Mouse (Mus musculus): ENCODE measurements around the gene Gm5678. TPM values are rescaled to one million over a fixed set of nuclear protein-coding genes. Genes with fewer than 3 reads are reported as not detected.
"Not testable (repeated sequence)": the region's sequence is repeated elsewhere in the genome, so short reads cannot be mapped to it uniquely, and the experiment has no call there.

Gene Gm5678
- total RNA-seq, 1 experiment from 2014 or later = not detected

GRCm38 (mm10) chr16:93605553-93605952 lies 22.3 kb upstream of the Gm5678 start, which contains the start of gene Cbr1:
TSS of gene Cbr1 (plus strand) at chr16:93605853.
- no peak for ATAC-seq (replicated peaks; ENCODE audit: insufficient number of reproducible peaks, low FRiP score, low TSS enrichment, poor library complexity, severe bottlenecking)

- ATAC-seq (replicated peaks; ENCODE audit: insufficient number of reproducible peaks, low FRiP score, low TSS enrichment, poor library complexity, severe bottlenecking) = no peak
These were observed 21.8 kb upstream of the Gm5678 start for GRCm38 (mm10) chr16:93606146-93606545.

GRCm38 (mm10) chr16:93607669-93608101 lies 20.2 kb upstream of the Gm5678 start:
- ATAC-seq (replicated peaks; ENCODE audit: insufficient number of reproducible peaks, low FRiP score, low TSS enrichment, poor library complexity, severe bottlenecking) = peak; percentile 62

GRCm38 (mm10) chr16:93608731-93609130 lies 19.2 kb upstream of the Gm5678 start:
- no peak for ATAC-seq (replicated peaks; ENCODE audit: insufficient number of reproducible peaks, low FRiP score, low TSS enrichment, poor library complexity, severe bottlenecking)

- ATAC-seq (replicated peaks; ENCODE audit: insufficient number of reproducible peaks, low FRiP score, low TSS enrichment, poor library complexity, severe bottlenecking) = no peak
These were observed 18.1 kb upstream of the Gm5678 start for GRCm38 (mm10) chr16:93609796-93610195.

GRCm38 (mm10) chr16:93610961-93611360 lies 16.9 kb upstream of the Gm5678 start:
- no peak for ATAC-seq (replicated peaks; ENCODE audit: insufficient number of reproducible peaks, low FRiP score, low TSS enrichment, poor library complexity, severe bottlenecking)

GRCm38 (mm10) chr16:93615118-93615870 lies 12.6 kb upstream of the Gm5678 start:
- peak; percentile 94 for ATAC-seq (replicated peaks; ENCODE audit: insufficient number of reproducible peaks, low FRiP score, low TSS enrichment, poor library complexity, severe bottlenecking)

- ATAC-seq (replicated peaks; ENCODE audit: insufficient number of reproducible peaks, low FRiP score, low TSS enrichment, poor library complexity, severe bottlenecking) = not testable (repeated sequence)
These were observed 4.1 kb upstream of the Gm5678 start for GRCm38 (mm10) chr16:93623759-93624158.

GRCm38 (mm10) chr16:93624671-93625070 lies 3.2 kb upstream of the Gm5678 start:
- ATAC-seq (replicated peaks; ENCODE audit: insufficient number of reproducible peaks, low FRiP score, low TSS enrichment, poor library complexity, severe bottlenecking) = no peak

GRCm38 (mm10) chr16:93626745-93627144 lies 1.2 kb upstream of the Gm5678 start:
- no peak for ATAC-seq (replicated peaks; ENCODE audit: insufficient number of reproducible peaks, low FRiP score, low TSS enrichment, poor library complexity, severe bottlenecking)

- ATAC-seq (replicated peaks; ENCODE audit: insufficient number of reproducible peaks, low FRiP score, low TSS enrichment, poor library complexity, severe bottlenecking) = no peak
These were observed 16.1 kb downstream of the Gm5678 start for GRCm38 (mm10) chr16:93644006-93644405.

- no peak for ATAC-seq (replicated peaks; ENCODE audit: insufficient number of reproducible peaks, low FRiP score, low TSS enrichment, poor library complexity, severe bottlenecking)
These were observed 20.7 kb downstream of the Gm5678 start for GRCm38 (mm10) chr16:93648441-93649183.

- ATAC-seq (replicated peaks; ENCODE audit: insufficient number of reproducible peaks, low FRiP score, low TSS enrichment, poor library complexity, severe bottlenecking) = no peak
These were observed 40.1 kb downstream of the Gm5678 start for GRCm38 (mm10) chr16:93667976-93668375.

- ATAC-seq (replicated peaks; ENCODE audit: insufficient number of reproducible peaks, low FRiP score, low TSS enrichment, poor library complexity, severe bottlenecking) = no peak
These were observed 41.6 kb downstream of the Gm5678 start for GRCm38 (mm10) chr16:93669521-93669920.

GRCm38 (mm10) chr16:93670466-93670865 lies 42.6 kb downstream of the Gm5678 start:
- not testable (repeated sequence) for ATAC-seq (replicated peaks; ENCODE audit: insufficient number of reproducible peaks, low FRiP score, low TSS enrichment, poor library complexity, severe bottlenecking)

GRCm38 (mm10) chr16:93671064-93671463 lies 43.2 kb downstream of the Gm5678 start:
- ATAC-seq (replicated peaks; ENCODE audit: insufficient number of reproducible peaks, low FRiP score, low TSS enrichment, poor library complexity, severe bottlenecking) = no peak

GRCm38 (mm10) chr16:93676376-93676775 lies 48.5 kb downstream of the Gm5678 start:
- ATAC-seq (replicated peaks; ENCODE audit: insufficient number of reproducible peaks, low FRiP score, low TSS enrichment, poor library complexity, severe bottlenecking) = no peak

- no peak for ATAC-seq (replicated peaks; ENCODE audit: insufficient number of reproducible peaks, low FRiP score, low TSS enrichment, poor library complexity, severe bottlenecking)
These were observed 50.3 kb downstream of the Gm5678 start for GRCm38 (mm10) chr16:93678206-93678605.

GRCm38 (mm10) chr16:93679165-93679564 lies 51.3 kb downstream of the Gm5678 start:
- ATAC-seq (replicated peaks; ENCODE audit: insufficient number of reproducible peaks, low FRiP score, low TSS enrichment, poor library complexity, severe bottlenecking) = no peak

Data from monocyte, adult 5-6 weeks (primary cell).